Mouse (Mus musculus) gastrocnemius, postnatal 14 days (tissue): ENCODE measurements at regions not wholly inside any gene's neighbourhood (a gene's known extent, or its start where the extent isn't known, plus 50 kb on each side); places are given as distances from the start of the nearest gene placed in this dataset.
A peak's percentile ranks its signal among the peaks of the same experiment; 100 is the strongest.

Source experiments
- DNase-seq: peaks from one replicate; pipeline ENCODE4 v3.0.0; 2021; ENCODE audit warnings: mixed read lengths
- intact Hi-C: fragments of 180-260 bp; cut with DNase I; formaldehyde crosslinking; loops from one replicate; pipeline ENCODE4 v1.15.1; 2025; ENCODE audit warnings: low total_unique reads

DNA sequence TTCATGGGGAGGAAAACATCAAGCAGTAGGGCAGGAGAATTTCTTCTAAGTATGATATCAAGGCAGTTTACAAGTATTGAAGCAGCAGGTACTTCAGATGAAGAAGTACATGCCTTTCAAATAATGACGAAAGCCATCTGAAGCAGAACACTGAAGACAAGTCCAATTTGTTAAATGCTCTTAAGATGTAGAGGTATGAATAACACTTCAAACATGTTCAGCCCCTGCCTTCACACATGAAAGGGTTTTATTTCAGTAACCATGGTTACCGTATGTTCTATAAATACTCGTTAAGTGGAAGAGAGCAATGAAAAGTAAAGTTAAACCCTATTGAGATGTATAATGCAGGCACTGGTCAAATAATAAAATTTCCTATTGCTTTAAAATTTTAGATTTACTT, 101.8 kb downstream of the Mospd2 start:
- intact Hi-C loops = no loop called here
- no peak for DNase-seq

GRCm38 (mm10) chrX:164840393-164840792, 139.8 kb downstream of the Mospd2 start:
- no peak for DNase-seq
- intact Hi-C loops = no loop called here

GRCm38 (mm10) chrX:164820906-164821305, 159.3 kb downstream of the Mospd2 start:
- DNase-seq = no peak
- intact Hi-C loops = no loop called here

DNA sequence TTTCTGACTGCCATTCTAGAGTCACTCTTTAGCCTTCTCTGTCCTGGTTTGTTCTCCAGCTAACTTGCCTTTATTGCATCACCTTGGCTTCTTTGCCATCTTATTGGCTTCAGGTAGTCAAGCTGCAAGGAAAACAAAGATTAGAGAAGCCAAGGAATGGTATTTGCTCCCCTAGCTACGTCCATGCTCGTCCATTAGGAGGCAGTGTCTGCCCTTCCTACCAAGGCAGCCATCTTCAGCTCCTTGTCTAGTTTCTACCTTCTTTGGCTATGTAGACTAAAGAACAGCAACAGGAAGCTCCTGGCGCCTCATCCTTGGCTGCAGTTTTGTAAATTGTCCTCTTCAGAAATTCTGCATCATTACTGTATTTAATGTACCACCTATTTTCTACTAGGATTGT, 192.9 kb downstream of the Mospd2 start:
- DNase-seq = no peak
- intact Hi-C loops = no loop called here

DNA sequence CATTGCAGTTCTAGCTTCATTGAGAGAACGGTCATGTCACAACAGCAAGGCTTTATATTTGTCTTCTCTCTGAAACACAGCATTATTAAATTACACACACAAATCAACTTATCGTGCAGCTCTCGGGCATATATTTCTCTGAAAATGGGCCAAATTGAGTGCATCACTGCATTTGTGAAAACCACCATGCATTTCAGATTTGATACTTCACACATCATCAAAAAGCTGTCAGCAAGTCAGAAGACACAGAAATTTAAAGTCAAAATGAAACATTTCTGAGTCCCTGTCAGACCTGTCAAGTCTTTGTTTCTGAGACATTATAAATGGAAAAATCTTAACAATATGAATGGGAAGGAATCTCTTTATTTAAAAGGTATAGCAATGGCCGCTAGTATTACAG, 215.3 kb downstream of the Mospd2 start:
- intact Hi-C loops = no loop called here
- no peak for DNase-seq

GRCm38 (mm10) chrX:164763764-164764445, 216.3 kb downstream of the Mospd2 start:
- peak; percentile 15 for DNase-seq
- intact Hi-C loops = no loop called here

GRCm38 (mm10) chrX:164745552-164746217, 234.5 kb downstream of the Mospd2 start:
- no peak for DNase-seq
- intact Hi-C loops = no loop called here
